Mouse (Mus musculus): ENCODE measurements at regions not wholly inside any gene's neighbourhood (a gene's known extent, or its start where the extent isn't known, plus 50 kb on each side); places are given as distances from the start of the nearest gene placed in this dataset.

GRCm38 (mm10) chr7:36224416-36224815, 421.6 kb upstream of the Zfp507 start:
- H3K36me3 ChIP-seq (ENCODE audit: control insufficient read depth, insufficient read depth, low read length) = no peaks in the 10 kb centered on the region
- no peak for TF ChIP-seq CTCF (IDR thresholded peaks at IDR 0.05; ENCODE audit: control insufficient read depth, insufficient read depth, insufficient replicate concordance, low read depth, low read length)
- TF ChIP-seq POLR2A (IDR thresholded peaks at IDR 0.05; ENCODE audit: control insufficient read depth, low read depth, low read length) = no peak
- H3K4me3 ChIP-seq (ENCODE audit: control insufficient read depth, low read depth, low read length) = no peak overlapping the region
- H3K27me3 ChIP-seq (ENCODE audit: control insufficient read depth, insufficient read depth, low read length) = no peaks in the 10 kb centered on the region
- no peaks in the 10 kb centered on the region for H3K4me1 ChIP-seq (ENCODE audit: control insufficient read depth, insufficient read depth, low read length)
- no peak overlapping the region for H3K27ac ChIP-seq (ENCODE audit: control insufficient read depth, insufficient read depth, low read depth, low read length)

DNA sequence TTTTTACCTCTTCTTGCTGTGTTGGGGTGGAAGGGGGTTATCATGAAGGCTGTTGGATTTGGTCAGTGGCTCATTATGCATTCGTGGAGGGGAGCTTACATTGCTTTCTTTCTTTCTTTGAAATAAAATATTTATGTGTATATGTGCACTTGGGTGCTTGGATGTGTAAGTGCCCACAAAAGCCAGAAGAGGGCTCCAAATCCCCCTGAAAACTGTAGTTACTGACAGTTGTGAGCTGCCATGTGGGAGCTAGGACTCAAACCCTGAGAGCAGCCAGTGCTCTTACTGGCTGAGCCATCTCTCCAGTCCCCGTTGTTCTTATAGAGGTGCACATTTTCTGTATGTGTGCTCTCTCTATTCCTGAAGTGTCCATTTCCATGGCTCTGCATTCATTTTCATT, 415.6 kb upstream of the Zfp507 start:
- H3K36me3 ChIP-seq (ENCODE audit: control insufficient read depth, insufficient read depth, low read length) = no peaks in the 10 kb centered on the region
- H3K27ac ChIP-seq (ENCODE audit: control insufficient read depth, insufficient read depth, low read depth, low read length) = no peak overlapping the region
- H3K27me3 ChIP-seq (ENCODE audit: control insufficient read depth, insufficient read depth, low read length) = no peaks in the 10 kb centered on the region
- H3K4me1 ChIP-seq (ENCODE audit: control insufficient read depth, insufficient read depth, low read length) = no peaks in the 10 kb centered on the region
- TF ChIP-seq POLR2A (IDR thresholded peaks at IDR 0.05; ENCODE audit: control insufficient read depth, low read depth, low read length) (no peak), CTCF (IDR thresholded peaks at IDR 0.05; ENCODE audit: control insufficient read depth, insufficient read depth, insufficient replicate concordance, low read depth, low read length) (no peak)
- H3K4me3 ChIP-seq (ENCODE audit: control insufficient read depth, low read depth, low read length) = no peak overlapping the region

DNA sequence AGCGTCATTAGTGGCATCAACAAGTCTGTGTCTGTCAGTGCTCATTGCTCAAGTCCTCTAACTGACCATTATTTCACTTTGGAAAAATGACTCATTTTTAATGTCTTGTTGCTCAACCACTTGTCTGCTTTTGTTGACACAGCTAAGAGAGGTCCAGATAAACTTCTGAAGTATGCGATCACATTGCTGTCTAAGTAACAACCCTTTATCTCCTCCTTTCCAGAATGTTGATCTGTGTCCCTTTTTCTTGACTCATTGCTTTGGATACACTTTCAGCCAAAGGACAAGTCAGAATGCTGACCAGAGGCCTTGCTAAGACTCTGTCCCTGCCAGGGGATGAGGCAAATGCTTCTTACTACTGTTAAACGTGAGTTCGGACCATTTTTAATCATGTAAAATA, 407.2 kb upstream of the Zfp507 start:
- TF ChIP-seq POLR2A (IDR thresholded peaks at IDR 0.05; ENCODE audit: control insufficient read depth, low read depth, low read length) = no peak
- TF ChIP-seq CTCF (IDR thresholded peaks at IDR 0.05; ENCODE audit: control insufficient read depth, insufficient read depth, insufficient replicate concordance, low read depth, low read length) = no peak
- H3K4me1 ChIP-seq (ENCODE audit: control insufficient read depth, insufficient read depth, low read length) = no peaks in the 10 kb centered on the region
- H3K27ac ChIP-seq (ENCODE audit: control insufficient read depth, insufficient read depth, low read depth, low read length) = no peak overlapping the region
- no peaks in the 10 kb centered on the region for H3K36me3 ChIP-seq (ENCODE audit: control insufficient read depth, insufficient read depth, low read length)
- no peaks in the 10 kb centered on the region for H3K27me3 ChIP-seq (ENCODE audit: control insufficient read depth, insufficient read depth, low read length)
- H3K4me3 ChIP-seq (ENCODE audit: control insufficient read depth, low read depth, low read length) = no peak overlapping the region

GRCm38 (mm10) chr7:36207525-36208260, 404.9 kb upstream of the Zfp507 start:
- H3K4me3 ChIP-seq (ENCODE audit: control insufficient read depth, low read depth, low read length) = no peak overlapping the region
- TF ChIP-seq CTCF (IDR thresholded peaks at IDR 0.05; ENCODE audit: control insufficient read depth, insufficient read depth, insufficient replicate concordance, low read depth, low read length) (no peak), POLR2A (IDR thresholded peaks at IDR 0.05; ENCODE audit: control insufficient read depth, low read depth, low read length) (no peak)
- H3K4me1 ChIP-seq (ENCODE audit: control insufficient read depth, insufficient read depth, low read length) = no peaks in the 10 kb centered on the region
- no peaks in the 10 kb centered on the region for H3K36me3 ChIP-seq (ENCODE audit: control insufficient read depth, insufficient read depth, low read length)
- no peaks in the 10 kb centered on the region for H3K27me3 ChIP-seq (ENCODE audit: control insufficient read depth, insufficient read depth, low read length)
- H3K27ac ChIP-seq (ENCODE audit: control insufficient read depth, insufficient read depth, low read depth, low read length) = no peak overlapping the region

- Histone ChIP-seq H3K4me3 (ENCODE audit: control insufficient read depth, low read depth, low read length) (no peak overlapping the region), H3K27ac (ENCODE audit: control insufficient read depth, insufficient read depth, low read depth, low read length) (no peak overlapping the region), H3K36me3 (ENCODE audit: control insufficient read depth, insufficient read depth, low read length) (no peaks in the 10 kb centered on the region), H3K4me1 (ENCODE audit: control insufficient read depth, insufficient read depth, low read length) (no peaks in the 10 kb centered on the region), H3K27me3 (ENCODE audit: control insufficient read depth, insufficient read depth, low read length) (no peaks in the 10 kb centered on the region)
- TF ChIP-seq POLR2A (IDR thresholded peaks at IDR 0.05; ENCODE audit: control insufficient read depth, low read depth, low read length) (no peak), CTCF (IDR thresholded peaks at IDR 0.05; ENCODE audit: control insufficient read depth, insufficient read depth, insufficient replicate concordance, low read depth, low read length) (no peak)
Measured at GRCm38 (mm10) chr7:36198091-36198700, 395.4 kb upstream of the Zfp507 start.

- Histone ChIP-seq H3K4me3 (ENCODE audit: control insufficient read depth, low read depth, low read length) (no peak overlapping the region), H3K4me1 (ENCODE audit: control insufficient read depth, insufficient read depth, low read length) (no peaks in the 10 kb centered on the region), H3K27ac (ENCODE audit: control insufficient read depth, insufficient read depth, low read depth, low read length) (no peak overlapping the region), H3K36me3 (ENCODE audit: control insufficient read depth, insufficient read depth, low read length) (no peaks in the 10 kb centered on the region), H3K27me3 (ENCODE audit: control insufficient read depth, insufficient read depth, low read length) (no peaks in the 10 kb centered on the region)
- TF ChIP-seq POLR2A (IDR thresholded peaks at IDR 0.05; ENCODE audit: control insufficient read depth, low read depth, low read length) (no peak), CTCF (IDR thresholded peaks at IDR 0.05; ENCODE audit: control insufficient read depth, insufficient read depth, insufficient replicate concordance, low read depth, low read length) (no peak)
Measured at GRCm38 (mm10) chr7:36196154-36196720, 393.4 kb upstream of the Zfp507 start.

- Histone ChIP-seq H3K27ac (ENCODE audit: control insufficient read depth, insufficient read depth, low read depth, low read length) (no peak overlapping the region), H3K36me3 (ENCODE audit: control insufficient read depth, insufficient read depth, low read length) (no peaks in the 10 kb centered on the region), H3K27me3 (ENCODE audit: control insufficient read depth, insufficient read depth, low read length) (no peaks in the 10 kb centered on the region), H3K4me1 (ENCODE audit: control insufficient read depth, insufficient read depth, low read length) (no peaks in the 10 kb centered on the region), H3K4me3 (ENCODE audit: control insufficient read depth, low read depth, low read length) (no peak overlapping the region)
- no peak for TF ChIP-seq POLR2A (IDR thresholded peaks at IDR 0.05; ENCODE audit: control insufficient read depth, low read depth, low read length)
- no peak for TF ChIP-seq CTCF (IDR thresholded peaks at IDR 0.05; ENCODE audit: control insufficient read depth, insufficient read depth, insufficient replicate concordance, low read depth, low read length)
Measured at GRCm38 (mm10) chr7:36192645-36193044, 389.8 kb upstream of the Zfp507 start.

All from testis, adult 2 months (tissue).